Mouse (Mus musculus): ENCODE results near the gene Rnf181. TPM values are rescaled to one million over a fixed set of nuclear protein-coding genes. Genes with fewer than 3 reads are reported as not detected.

Gene Rnf181
- total RNA-seq, 2 experiments from 2014 or later = 45.6 to 51.5 TPM

GRCm38 (mm10) chr6:72344396-72345073 lies 22.2 kb downstream of the Rnf181 start:
- DNase-seq = no peak
- intact Hi-C loops (cut with DNase I) = no loop called here

GRCm38 (mm10) chr6:72340481-72340880 lies 26.3 kb downstream of the Rnf181 start:
- intact Hi-C loops (cut with DNase I) = no loop called here
- no peak for DNase-seq

GRCm38 (mm10) chr6:72333111-72333510 lies 33.6 kb downstream of the Rnf181 start:
- intact Hi-C loops (cut with DNase I) = no loop called here
- DNase-seq = no peak

- intact Hi-C loops (cut with DNase I) = no loop called here
- DNase-seq = no peak
These were observed 36.6 kb downstream of the Rnf181 start for GRCm38 (mm10) chr6:72330133-72330532.

DNA sequence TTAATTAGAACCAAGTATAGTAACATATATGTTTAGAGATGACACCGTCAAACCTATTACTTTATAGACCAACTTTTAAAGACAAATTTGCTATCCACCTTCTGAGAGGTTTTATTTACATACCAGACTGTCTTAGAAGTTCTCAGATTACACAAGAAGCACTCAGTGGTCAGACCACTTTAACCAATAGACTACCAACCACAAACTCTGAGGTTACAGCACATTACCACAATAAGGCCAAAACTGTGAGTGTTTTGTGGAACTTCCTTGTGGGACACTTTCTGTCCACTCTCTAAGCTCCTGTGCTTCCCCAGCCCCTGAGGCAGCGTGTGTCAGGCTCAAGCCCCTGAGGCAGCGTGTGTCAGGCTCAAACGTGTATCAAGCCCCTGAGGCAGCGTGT lies 37.7 kb downstream of the Rnf181 start:
- intact Hi-C loops (cut with DNase I) = no loop called here
- DNase-seq = no peak

GRCm38 (mm10) chr6:72326274-72326673 lies 40.5 kb downstream of the Rnf181 start:
- DNase-seq = peak; percentile 27 to 43
- intact Hi-C loops (cut with DNase I) = no loop called here

DNA sequence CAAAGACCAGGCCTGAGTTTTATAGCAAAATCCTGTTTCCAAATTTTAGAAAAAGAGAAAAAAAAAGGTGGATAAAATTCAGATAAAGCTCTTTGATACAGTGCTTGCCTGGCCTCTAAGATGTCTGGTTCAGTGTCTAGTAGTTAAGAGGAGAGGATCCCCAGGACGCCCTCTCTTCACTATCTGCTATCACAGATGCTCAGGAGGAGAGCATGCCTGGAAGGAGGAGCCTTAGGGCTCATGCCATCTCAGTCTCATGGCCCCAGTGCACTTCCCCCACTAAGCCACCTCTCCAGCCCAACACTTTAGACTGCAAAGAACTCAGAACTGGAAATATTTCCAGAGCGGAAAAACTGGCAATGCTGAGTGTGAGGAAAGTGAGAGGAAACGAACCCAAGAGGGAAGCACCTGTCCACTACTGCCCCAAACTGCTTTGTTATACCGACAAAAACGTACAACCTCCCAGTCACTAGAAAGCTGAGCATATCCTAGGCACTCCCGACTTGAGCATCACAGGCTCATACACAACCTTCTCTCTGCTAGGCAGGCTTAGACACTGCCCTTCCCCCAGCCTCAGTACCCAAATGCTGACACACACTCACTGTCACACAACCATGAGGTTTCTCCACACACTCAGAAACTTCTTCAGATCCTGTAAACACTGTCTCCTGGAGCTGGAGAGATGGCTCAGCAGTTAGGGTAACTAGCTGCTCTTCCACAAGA lies 42.8 kb downstream of the Rnf181 start:
- intact Hi-C loops (cut with DNase I) = no loop called here
- no peak for DNase-seq

DNA sequence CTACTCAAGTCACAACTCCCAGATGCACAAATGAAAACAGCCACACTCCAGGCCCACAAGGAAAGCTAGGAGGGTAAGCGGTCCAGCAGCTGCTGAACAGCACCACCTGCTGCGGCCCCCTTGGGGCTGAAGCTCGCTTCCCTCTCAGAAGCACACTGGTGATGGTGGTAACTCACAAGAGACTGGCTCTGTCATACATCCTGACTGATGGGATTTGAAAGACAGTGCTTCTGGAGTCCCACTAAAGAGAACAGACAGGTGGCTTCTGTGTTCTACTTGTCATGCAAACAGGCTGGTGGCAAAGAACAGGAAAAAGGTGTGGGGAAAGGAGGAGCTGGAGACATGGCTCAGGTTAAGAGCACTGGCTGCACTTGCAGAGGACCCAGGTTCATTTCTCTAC lies 43.8 kb downstream of the Rnf181 start:
- intact Hi-C loops (cut with DNase I) = no loop called here
- no peak for DNase-seq

DNA sequence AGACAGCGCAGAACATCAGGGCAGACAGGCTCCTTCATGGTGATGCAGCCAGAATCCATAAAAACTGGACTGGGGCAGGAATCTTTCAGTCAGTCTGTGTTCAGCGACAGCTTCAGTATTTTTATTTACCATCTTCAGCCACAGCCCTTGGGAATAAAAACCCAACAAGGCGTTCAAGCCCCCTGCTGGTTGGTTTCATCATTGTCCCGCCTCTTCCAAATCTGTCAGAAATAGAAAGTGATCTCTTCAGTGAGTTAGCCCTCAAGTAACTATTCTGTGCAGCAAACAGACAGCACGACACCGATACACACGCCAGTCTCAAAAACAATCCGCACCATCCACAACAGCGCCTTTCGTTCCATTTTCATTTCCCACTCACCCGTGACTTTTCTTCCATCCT lies 47.7 kb downstream of the Rnf181 start:
- intact Hi-C loops (cut with DNase I) = loop anchor here (1.0 kb wide), 2 partner anchors 35 to 134 kb away; no protein-coding TSS in a partner anchor
- peak; percentile 77 to 83 for DNase-seq

GRCm38 (mm10) chr6:72318440-72318839 lies 48.3 kb downstream of the Rnf181 start:
- intact Hi-C loops (cut with DNase I) = no loop called here
- DNase-seq = no peak

- intact Hi-C loops (cut with DNase I) = no loop called here
- no peak for DNase-seq
These were observed 50.7 kb downstream of the Rnf181 start for GRCm38 (mm10) chr6:72316044-72316443.

GRCm38 (mm10) chr6:72315384-72315783 lies 51.4 kb downstream of the Rnf181 start:
- no peak for DNase-seq
- intact Hi-C loops (cut with DNase I) = no loop called here

- DNase-seq = peak; percentile 38 to 53
- intact Hi-C loops (cut with DNase I) = no loop called here
These were observed 53.5 kb downstream of the Rnf181 start for GRCm38 (mm10) chr6:72313124-72313867.

GRCm38 (mm10) chr6:72312198-72312597 lies 54.6 kb downstream of the Rnf181 start:
- intact Hi-C loops (cut with DNase I) = no loop called here
- no peak for DNase-seq

Other genes with a start within 250 kb of the Rnf181 start
- 1 to 10 TPM; 8.6 TPM for gene Atoh8, start 131.4 kb downstream of the Rnf181 start, total RNA-seq (2021)
- gene Sftpb, start 62.3 kb downstream of the Rnf181 start, total RNA-seq (2021) = not detected
- gene Usp39, start 21.8 kb downstream of the Rnf181 start, total RNA-seq (2021) = 10 to 100 TPM; 19.3 to 24.6 TPM
- gene 0610030E20Rik, start 19.6 kb downstream of the Rnf181 start, total RNA-seq (2021) = 10 to 100 TPM; 13.4 to 13.9 TPM
- gene Tmem150a, start 11.5 kb downstream of the Rnf181 start, total RNA-seq (2021) = 10 to 100 TPM; 13.6 to 17.1 TPM
- 10 to 100 TPM; 46.5 to 57.8 TPM for gene Vamp5, start 13.5 kb upstream of the Rnf181 start, total RNA-seq (2021)
- 100 to 1,000 TPM in 1 of 2 experiments, 10 to 100 TPM in 1; 95.9 to 102 TPM for gene Vamp8, start 23.7 kb upstream of the Rnf181 start, total RNA-seq (2021)
- 10 to 100 TPM; 24.5 to 27.7 TPM for gene Ggcx, start 47.4 kb upstream of the Rnf181 start, total RNA-seq (2021)
- 100 to 1,000 TPM; 204 to 226 TPM for gene Mat2a, start 72.6 kb upstream of the Rnf181 start, total RNA-seq (2021)
- under 1 TPM in 1 of 2 experiments, not detected in 1; 0.40 TPM for gene Sh2d6, start 154.8 kb upstream of the Rnf181 start, total RNA-seq (2021)
- 10 to 100 TPM; 11.5 to 13.1 TPM for gene Capg, start 177.4 kb upstream of the Rnf181 start, total RNA-seq (2021)
- 10 to 100 TPM; 15.7 to 16.0 TPM for gene Elmod3, start 231.5 kb upstream of the Rnf181 start, total RNA-seq (2021)
- gene Retsat, start 231.5 kb upstream of the Rnf181 start, total RNA-seq (2021) = 100 to 1,000 TPM; 141 to 152 TPM

All from heart, postnatal 10 days (tissue).